Mouse (Mus musculus): Measurements from ENCODE around the gene Plxnb2.

The Plxnb2 gene

GRCm38 (mm10) chr15:89125351-89125750 lies 55.2 kb downstream of the Plxnb2 start:
- DNase-seq = no peak

- DNase-seq = no peak
Observed at GRCm38 (mm10) chr15:89124312-89124711, 56.3 kb downstream of the Plxnb2 start.

GRCm38 (mm10) chr15:89123595-89123994 lies 57.0 kb downstream of the Plxnb2 start:
- DNase-seq = peak; percentile 41

GRCm38 (mm10) chr15:89122649-89123366 lies 57.8 kb downstream of the Plxnb2 start, which contains the start of gene Tubgcp6:
Tubgcp6 (minus strand) TSS chr15:89123112.
- DNase-seq = peak; percentile 93

- no peak for DNase-seq
Observed at GRCm38 (mm10) chr15:89118007-89118406, 62.6 kb downstream of the Plxnb2 start.

- DNase-seq = no peak
Observed at GRCm38 (mm10) chr15:89110147-89110546, 70.4 kb downstream of the Plxnb2 start.

GRCm38 (mm10) chr15:89106976-89107375 lies 73.6 kb downstream of the Plxnb2 start:
- no peak for DNase-seq

- no peak for DNase-seq
Observed at GRCm38 (mm10) chr15:89106073-89106472, 74.5 kb downstream of the Plxnb2 start.

Data from liver (tissue).